Mouse (Mus musculus) spleen, adult 2 months (tissue): ENCODE data around the gene Shh.

Experiments
- CTCF ChIP-seq: fragments of 200-500 bp; IDR thresholded peaks from 2 replicates; pipeline ENCODE4 v1.5.1; 2011; ENCODE audit warnings: mild to moderate bottlenecking, inconsistent platforms; ENCODE audit not compliant: insufficient read depth, insufficient read length, insufficient replicate concordance; ENCODE audit errors: extremely low read depth
- POLR2A ChIP-seq: fragments of 200-500 bp; IDR thresholded peaks from 2 replicates; pipeline ENCODE4 v1.6.1; 2011; ENCODE audit warnings: low read depth, low read length, inconsistent platforms

DNA sequence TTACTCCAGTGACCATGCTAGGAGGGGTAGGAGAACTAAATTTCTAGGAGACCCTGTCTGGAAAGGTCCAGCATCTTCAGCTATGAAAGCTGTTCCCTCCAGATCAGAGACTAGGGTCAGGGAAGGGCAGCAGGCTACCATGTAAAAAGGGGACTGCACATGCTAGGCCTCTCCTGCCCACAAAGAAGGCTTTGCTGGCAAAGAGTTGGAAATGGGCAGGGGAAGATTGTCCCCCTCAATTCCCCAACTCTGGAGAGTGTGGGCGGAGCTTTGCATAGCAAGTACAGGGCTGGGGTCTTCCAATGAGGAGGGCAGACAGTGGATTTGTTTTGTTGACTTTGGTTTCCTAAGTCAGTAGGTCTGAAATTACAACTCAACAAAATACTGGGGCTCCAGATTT is 10.7 kb downstream of the Shh start:
- TF ChIP-seq CTCF (no peak), POLR2A (no peak)
